Mouse (Mus musculus): ENCODE results near the gene Slc46a3. TPM values are rescaled to one million over a fixed set of nuclear protein-coding genes. Genes with fewer than 3 reads are reported as not detected.

The Slc46a3 gene
- polyA plus RNA-seq, 1 experiment from 2014 or later, result 3.8 TPM

DNA sequence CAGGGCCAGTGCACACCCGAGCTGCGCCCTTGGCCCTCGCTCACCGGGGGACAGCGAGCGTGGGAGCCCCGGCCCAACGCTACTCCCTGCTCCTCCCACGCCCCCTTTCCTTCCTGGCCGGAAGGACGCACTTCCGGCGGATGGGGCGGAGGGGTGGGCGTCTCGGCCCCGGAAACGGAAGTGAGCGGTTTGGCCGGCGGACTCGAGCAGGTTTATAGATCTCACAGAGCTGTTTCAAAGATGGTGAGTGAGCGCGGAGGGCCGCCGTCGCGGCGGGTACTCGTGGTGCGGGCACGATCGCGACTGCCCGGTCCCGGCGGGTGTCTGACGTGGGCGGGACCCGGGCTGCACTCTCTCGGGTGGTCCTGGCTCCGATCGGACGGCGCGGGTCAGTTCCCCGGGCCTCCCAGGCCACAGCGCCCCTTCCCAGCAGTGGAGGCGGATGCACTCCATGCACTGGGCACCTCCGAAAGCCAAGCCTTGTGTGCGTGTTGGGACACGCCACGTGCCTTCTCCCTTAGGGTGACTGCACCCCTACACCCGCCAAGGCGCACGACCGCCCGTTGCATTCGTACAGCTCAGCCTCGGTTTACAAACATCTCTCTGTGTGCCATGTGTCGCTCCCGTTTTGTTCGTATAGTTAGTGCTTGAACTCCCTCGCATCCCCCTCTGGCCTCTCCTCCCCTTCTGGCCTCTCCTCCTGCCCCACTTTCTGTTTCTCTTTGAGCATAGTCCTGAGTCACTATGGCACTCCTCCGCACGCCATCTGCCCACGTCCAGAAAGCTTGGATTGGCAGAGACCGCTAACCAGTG, 34.0 kb downstream of the Slc46a3 start, which contains the start of gene Pomp:
TSS of gene Pomp (plus strand) at position 13 of the 813 bp plus-strand sequence.
- under 1% methylated on average over 67 of the region's 68 CpGs for WGBS
- H3K36me3 ChIP-seq, result peaks cover 29% of the 10 kb centered on the region
- peak within 1 kb of the TSS; percentile 74 for H3K9ac ChIP-seq
- no peaks in the 10 kb centered on the region for H3K9me3 ChIP-seq
- ATAC-seq (ENCODE audit: borderline replicate concordance, extremely low read depth, low FRiP score, low TSS enrichment), result peak; percentile 91
- peak within 1 kb of the TSS; percentile 80 for H3K4me3 ChIP-seq
- peak within 1 kb of the TSS; percentile 79 for H3K4me2 ChIP-seq
- no peaks in the 10 kb centered on the region for H3K27me3 ChIP-seq
- H3K4me1 ChIP-seq, result peaks cover 19% of the 10 kb centered on the region
- peak within 1 kb of the TSS; percentile 80 for H3K27ac ChIP-seq

GRCm38 (mm10) chr5:147860076-147860448, 34.6 kb downstream of the Slc46a3 start:
- H3K4me2 ChIP-seq, result peak overlapping the region; percentile 79
- peak overlapping the region; percentile 77 for H3K27ac ChIP-seq
- peaks cover 25% of the 10 kb centered on the region for H3K36me3 ChIP-seq
- peak overlapping the region; percentile 74 for H3K9ac ChIP-seq
- H3K27me3 ChIP-seq, result no peaks in the 10 kb centered on the region
- ATAC-seq (ENCODE audit: borderline replicate concordance, extremely low read depth, low FRiP score, low TSS enrichment), result no peak
- H3K4me3 ChIP-seq, result peak overlapping the region; percentile 80
- no peaks in the 10 kb centered on the region for H3K9me3 ChIP-seq
- 1% methylated on average over 18 of the region's 18 CpGs for WGBS
- peaks cover 19% of the 10 kb centered on the region for H3K4me1 ChIP-seq

- ATAC-seq (ENCODE audit: borderline replicate concordance, extremely low read depth, low FRiP score, low TSS enrichment), result no peak
- no peak overlapping the region for H3K4me2 ChIP-seq
- no peaks in the 10 kb centered on the region for H3K36me3 ChIP-seq
- no peak overlapping the region for H3K27ac ChIP-seq
- H3K9ac ChIP-seq, result no peak overlapping the region
- H3K9me3 ChIP-seq, result no peaks in the 10 kb centered on the region
- WGBS, result 56% methylated on average over 7 of the region's 7 CpGs
- no peaks in the 10 kb centered on the region for H3K27me3 ChIP-seq
- no peak overlapping the region for H3K4me3 ChIP-seq
- H3K4me1 ChIP-seq, result peaks cover 9% of the 10 kb centered on the region; the same call in 1 of the 2 replicates
Measured at GRCm38 (mm10) chr5:147850194-147850593, 44.4 kb downstream of the Slc46a3 start.

- Histone ChIP-seq H3K9me3 (no peaks in the 10 kb centered on the region), H3K9ac (no peak overlapping the region), H3K4me3 (no peak overlapping the region), H3K27ac (no peak overlapping the region), H3K27me3 (no peaks in the 10 kb centered on the region), H3K4me1 (peaks cover 9% of the 10 kb centered on the region; the same call in 1 of the 2 replicates), H3K36me3 (no peaks in the 10 kb centered on the region), H3K4me2 (peak overlapping the region; percentile 19; the same call in 1 of the 2 replicates)
- peak; percentile 55; the same call in 1 of the 2 replicates for ATAC-seq (ENCODE audit: borderline replicate concordance, extremely low read depth, low FRiP score, low TSS enrichment)
- WGBS, result 22% methylated on average over 16 of the region's 16 CpGs
Measured at GRCm38 (mm10) chr5:147848164-147848863, 46.3 kb downstream of the Slc46a3 start.

DNA sequence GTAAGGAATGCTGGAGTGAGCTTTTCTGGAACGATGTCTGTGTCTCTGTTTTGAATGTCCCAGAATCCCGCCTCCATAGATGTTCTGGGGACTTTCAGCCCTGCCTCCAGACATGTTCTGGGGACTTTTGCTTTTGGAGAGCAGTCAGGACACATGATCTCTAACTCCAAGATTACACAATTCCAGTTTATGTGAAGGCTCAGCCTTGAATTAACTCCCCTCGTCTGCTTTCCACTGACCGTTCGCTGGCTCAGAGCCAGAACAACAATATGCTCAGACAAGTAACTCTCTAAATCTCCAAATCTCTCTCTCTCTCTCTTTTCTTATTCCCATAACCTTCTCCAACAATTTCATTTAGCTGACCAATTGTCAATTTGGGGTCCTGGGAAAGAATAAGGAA, 47.3 kb downstream of the Slc46a3 start:
- no peak; the same call in 1 of the 2 replicates for ATAC-seq (ENCODE audit: borderline replicate concordance, extremely low read depth, low FRiP score, low TSS enrichment)
- H3K4me3 ChIP-seq, result no peak overlapping the region

GRCm38 (mm10) chr5:147845319-147845718, 49.3 kb downstream of the Slc46a3 start:
- Histone ChIP-seq H3K4me1 (peaks cover 9% of the 10 kb centered on the region; the same call in 1 of the 2 replicates), H3K9me3 (no peaks in the 10 kb centered on the region), H3K36me3 (no peaks in the 10 kb centered on the region), H3K4me3 (no peak overlapping the region), H3K9ac (no peak overlapping the region), H3K4me2 (no peak overlapping the region), H3K27ac (no peak overlapping the region), H3K27me3 (no peaks in the 10 kb centered on the region)
- WGBS, result 55% methylated on average over 3 of the region's 3 CpGs
- ATAC-seq (ENCODE audit: borderline replicate concordance, extremely low read depth, low FRiP score, low TSS enrichment), result no peak

More for the DNA sequence above, 47.3 kb downstream of the Slc46a3 start:
- H3K9ac ChIP-seq, result no peak overlapping the region
- H3K4me1 ChIP-seq, result peaks cover 9% of the 10 kb centered on the region; the same call in 1 of the 2 replicates
- no peaks in the 10 kb centered on the region for H3K9me3 ChIP-seq
- no peaks in the 10 kb centered on the region for H3K36me3 ChIP-seq
- no peaks in the 10 kb centered on the region for H3K27me3 ChIP-seq
- H3K4me2 ChIP-seq, result no peak overlapping the region
- WGBS, result 45% methylated on average over 5 of the region's 5 CpGs
- no peak overlapping the region for H3K27ac ChIP-seq

DNA sequence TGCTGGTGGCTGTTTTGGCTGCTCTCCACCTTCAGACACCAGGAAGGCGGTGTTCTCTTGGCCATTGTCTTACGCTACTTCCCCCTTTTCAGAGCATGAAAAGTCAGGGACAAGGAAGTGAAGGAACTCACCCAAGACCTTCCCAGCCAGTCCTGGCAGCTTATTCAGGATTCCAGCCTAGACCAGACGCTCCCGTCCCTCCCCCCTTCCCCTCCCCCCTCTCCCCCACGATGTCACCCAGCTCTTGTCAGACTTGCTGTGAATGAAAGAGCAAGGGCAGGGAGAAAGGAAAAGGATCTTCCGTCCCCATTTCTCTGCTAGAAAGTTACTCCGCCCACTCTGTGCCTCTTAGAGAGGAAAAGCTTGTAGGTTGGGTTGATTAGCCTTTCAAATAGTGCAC, 51.3 kb downstream of the Slc46a3 start:
- H3K36me3 ChIP-seq, result no peaks in the 10 kb centered on the region
- ATAC-seq (ENCODE audit: borderline replicate concordance, extremely low read depth, low FRiP score, low TSS enrichment), result no peak
- H3K27ac ChIP-seq, result no peak overlapping the region
- H3K4me1 ChIP-seq, result peaks cover 9% of the 10 kb centered on the region; the same call in 1 of the 2 replicates
- H3K27me3 ChIP-seq, result no peaks in the 10 kb centered on the region
- WGBS, result 65% methylated on average over 7 of the region's 7 CpGs
- no peak overlapping the region for H3K9ac ChIP-seq
- H3K9me3 ChIP-seq, result no peaks in the 10 kb centered on the region
- H3K4me2 ChIP-seq, result no peak overlapping the region
- no peak overlapping the region for H3K4me3 ChIP-seq

- H3K36me3 ChIP-seq, result no peaks in the 10 kb centered on the region
- no peaks in the 10 kb centered on the region for H3K27me3 ChIP-seq
- no peak overlapping the region for H3K4me3 ChIP-seq
- no peak overlapping the region for H3K4me2 ChIP-seq
- H3K4me1 ChIP-seq, result no peaks in the 10 kb centered on the region
- WGBS, result 79% methylated on average over 12 of the region's 12 CpGs
- ATAC-seq (ENCODE audit: borderline replicate concordance, extremely low read depth, low FRiP score, low TSS enrichment), result no peak
- H3K9ac ChIP-seq, result no peak overlapping the region
- H3K9me3 ChIP-seq, result no peaks in the 10 kb centered on the region
- no peak overlapping the region for H3K27ac ChIP-seq
Measured at GRCm38 (mm10) chr5:147839418-147839817, 55.2 kb downstream of the Slc46a3 start.

DNA sequence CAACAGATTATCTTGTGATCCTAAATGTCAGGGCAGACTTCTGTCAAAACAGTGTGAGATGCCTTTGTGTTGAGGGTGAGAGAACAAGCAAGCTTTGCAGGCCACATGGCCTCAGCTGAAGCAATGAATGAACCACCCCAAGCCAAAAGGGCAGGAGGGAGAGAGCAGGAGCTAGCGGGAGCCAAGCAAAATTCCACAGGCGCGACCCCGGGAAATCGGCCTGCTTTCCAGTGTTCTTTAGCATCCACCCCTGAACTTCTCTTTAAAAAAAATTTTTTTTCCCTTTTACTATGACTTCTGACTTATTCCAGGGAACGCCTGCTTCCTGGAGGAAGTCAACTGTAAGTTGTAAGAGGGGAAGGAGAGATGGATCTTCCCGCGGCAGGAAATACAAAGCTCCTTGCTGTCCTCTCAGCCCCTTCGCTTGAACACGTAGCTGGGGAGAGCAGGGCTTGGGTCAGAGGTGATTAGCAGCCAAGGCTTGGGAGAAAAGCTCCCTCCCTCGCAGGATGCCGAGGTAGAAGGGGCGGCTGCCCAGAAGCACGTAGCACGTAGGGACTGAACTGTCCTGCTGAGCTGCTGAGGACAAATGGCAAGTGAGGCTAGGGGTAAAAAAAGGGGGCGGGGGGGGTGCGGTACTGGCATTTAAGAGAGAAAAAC, 59.6 kb downstream of the Slc46a3 start:
- Histone ChIP-seq H3K27me3 (no peaks in the 10 kb centered on the region), H3K36me3 (no peaks in the 10 kb centered on the region), H3K9ac (no peak overlapping the region), H3K9me3 (no peaks in the 10 kb centered on the region), H3K27ac (no peak overlapping the region), H3K4me2 (no peak overlapping the region; the same call in 1 of the 2 replicates), H3K4me1 (0 out of 2 replicates have a peak, but pooled peaks cover 3% of the 10 kb centered on the region), H3K4me3 (no peak overlapping the region)
- 14% methylated on average over 17 of the region's 17 CpGs for WGBS
- no peak for ATAC-seq (ENCODE audit: borderline replicate concordance, extremely low read depth, low FRiP score, low TSS enrichment)

GRCm38 (mm10) chr5:147832842-147833241, 61.8 kb downstream of the Slc46a3 start:
- H3K4me1 ChIP-seq, result 0 out of 2 replicates have a peak, but pooled peaks cover 3% of the 10 kb centered on the region
- peak overlapping the region; percentile 3; the same call in 1 of the 2 replicates for H3K4me2 ChIP-seq
- ATAC-seq (ENCODE audit: borderline replicate concordance, extremely low read depth, low FRiP score, low TSS enrichment), result peak; percentile 35; the same call in 1 of the 2 replicates
- no peaks in the 10 kb centered on the region for H3K9me3 ChIP-seq
- no peak overlapping the region for H3K9ac ChIP-seq
- no peak overlapping the region for H3K27ac ChIP-seq
- H3K36me3 ChIP-seq, result no peaks in the 10 kb centered on the region
- H3K27me3 ChIP-seq, result no peaks in the 10 kb centered on the region
- no peak overlapping the region for H3K4me3 ChIP-seq
- 8% methylated on average over 14 of the region's 14 CpGs for WGBS

- Histone ChIP-seq H3K36me3 (no peaks in the 10 kb centered on the region), H3K4me1 (peaks cover 20% of the 10 kb centered on the region), H3K9me3 (no peaks in the 10 kb centered on the region), H3K4me3 (no peak overlapping the region), H3K4me2 (no peak overlapping the region), H3K27ac (no peak overlapping the region), H3K27me3 (no peaks in the 10 kb centered on the region), H3K9ac (no peak overlapping the region)
- ATAC-seq (ENCODE audit: borderline replicate concordance, extremely low read depth, low FRiP score, low TSS enrichment), result no peak
- 79% methylated on average over 8 of the region's 8 CpGs for WGBS
Measured at GRCm38 (mm10) chr5:147828846-147829245, 65.8 kb downstream of the Slc46a3 start.
